Mouse (Mus musculus): Measurements from ENCODE around the gene Ccdc171.
"Not testable (repeated sequence)": the region's sequence is repeated elsewhere in the genome, so short reads cannot be mapped to it uniquely, and the experiment has no call there.

Ccdc171 gene

DNA sequence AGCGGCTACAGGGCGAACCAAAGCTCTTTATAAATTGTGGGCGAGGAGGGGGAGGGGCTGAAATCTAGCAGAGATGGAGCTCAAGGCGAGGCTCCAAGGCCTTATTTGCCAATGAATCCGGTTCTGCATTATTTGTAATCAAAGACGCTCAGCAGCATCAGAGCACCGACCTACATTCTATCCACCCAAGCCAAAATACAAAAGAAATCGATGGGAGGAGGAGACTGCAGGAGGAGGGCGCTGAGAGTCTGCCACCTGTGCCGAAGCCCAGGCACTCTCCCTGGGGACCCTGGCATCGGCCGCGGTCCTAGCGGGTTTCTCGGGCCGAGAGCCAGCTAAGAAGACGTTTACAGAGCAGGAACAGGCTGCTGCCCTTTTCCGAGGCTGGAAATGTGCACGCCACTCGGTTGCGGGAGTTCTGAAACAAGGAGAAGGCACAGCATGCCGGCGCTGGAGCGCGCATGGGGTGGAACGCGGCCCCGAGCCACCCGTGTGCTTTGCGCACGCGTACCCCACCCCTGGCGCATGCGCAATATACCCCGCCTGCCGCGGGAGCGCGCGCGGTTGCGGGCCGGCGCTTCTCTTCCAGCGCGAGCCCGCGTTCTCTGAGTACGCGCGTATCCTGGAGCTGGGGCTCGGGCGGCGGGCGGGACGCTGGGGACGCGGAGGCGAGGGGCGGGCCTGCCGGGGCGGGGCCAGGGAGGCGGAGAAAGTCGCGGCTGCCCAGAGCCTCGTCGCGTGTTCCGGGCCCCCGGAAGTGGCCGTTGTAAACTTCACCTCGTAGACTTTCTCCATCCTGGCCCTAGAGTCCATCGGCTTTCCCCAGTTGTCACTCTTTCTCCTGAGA, at the start of gene Ccdc171:
Gene Ccdc171 (plus strand): TSS at position 703 of the 847 bp plus-strand sequence.
- DNase-seq, result peak; percentile 96 to 98

DNA sequence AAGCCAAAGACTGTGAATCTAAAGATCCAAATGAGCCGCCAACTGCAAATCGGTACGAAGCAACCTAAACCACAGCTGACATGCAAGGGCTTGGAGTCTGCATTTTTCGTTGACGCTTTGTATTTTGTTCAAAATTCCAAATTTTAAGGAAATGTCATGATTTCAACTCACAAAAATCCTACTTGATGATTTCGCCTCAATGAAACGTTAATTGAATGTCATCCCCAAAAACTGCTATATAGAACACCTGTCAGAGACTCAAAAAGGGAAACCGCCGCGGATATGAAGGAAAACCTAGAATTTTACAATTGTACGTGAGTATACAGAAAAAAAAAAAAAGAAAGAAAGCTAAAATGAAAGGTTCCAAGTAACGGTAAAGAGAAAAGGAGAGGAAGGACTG, 40.1 kb upstream of the Ccdc171 start:
- no peak for DNase-seq

DNA sequence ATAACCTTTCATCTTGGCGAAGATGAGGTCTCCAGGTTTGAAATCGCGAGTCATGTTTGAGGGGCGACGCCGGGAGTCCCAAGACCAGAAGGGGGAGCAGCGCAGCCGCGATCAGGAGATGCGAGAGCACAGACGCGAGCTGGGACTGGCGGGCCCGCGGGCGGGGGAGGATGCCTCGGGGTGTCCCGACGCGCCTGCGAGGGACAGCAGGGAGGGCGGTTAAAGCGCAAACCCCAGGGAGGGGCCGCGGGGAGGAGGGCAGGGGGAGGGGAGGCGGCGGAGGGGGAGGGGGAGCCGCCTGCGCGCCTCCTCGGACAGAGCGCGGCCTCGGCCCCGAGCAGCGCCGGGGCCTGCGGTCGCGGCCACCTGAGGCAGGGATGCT, 39.6 kb upstream of the Ccdc171 start:
- peak; percentile 96 for DNase-seq

DNA sequence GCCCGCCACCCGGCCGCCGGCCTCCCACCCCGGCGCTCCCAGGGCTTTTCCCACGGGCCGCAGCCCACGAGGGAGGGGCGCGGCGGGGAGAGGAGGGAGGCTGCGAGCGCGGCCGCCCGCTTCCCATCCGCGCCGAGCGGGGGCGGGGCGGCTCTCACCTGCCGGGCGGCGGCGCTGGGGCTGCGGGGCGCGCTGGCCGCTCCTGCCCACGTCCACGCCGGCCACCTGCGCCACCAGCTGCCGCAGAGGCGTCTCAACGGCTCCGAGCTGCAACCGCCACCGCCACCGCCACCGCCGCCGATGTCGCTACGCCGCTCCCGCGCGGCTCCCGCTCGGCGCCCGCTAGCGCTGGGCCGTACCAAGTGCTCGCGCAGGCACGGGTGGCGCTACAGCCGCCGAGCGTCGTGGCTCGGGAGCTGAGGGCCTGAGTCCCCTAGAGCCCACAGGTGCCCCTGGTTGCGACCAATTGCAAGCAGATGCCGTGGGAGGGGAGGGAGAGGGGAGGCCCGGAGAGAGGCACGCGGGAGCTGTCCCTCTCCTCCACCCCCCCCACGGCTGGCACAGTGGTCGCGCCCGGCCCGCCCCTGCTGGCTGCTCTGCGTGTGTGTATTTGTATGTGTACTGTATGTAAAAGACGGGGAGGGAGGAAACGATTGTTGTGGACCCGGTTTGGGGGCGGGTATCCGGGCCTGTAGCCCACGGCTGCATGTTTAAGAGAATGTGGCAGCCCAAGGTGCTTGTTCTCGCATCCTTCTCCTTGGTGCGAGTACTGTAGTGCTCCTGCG, 39.0 kb upstream of the Ccdc171 start, which contains the start of gene Psip1:
Gene Psip1 (minus strand): TSS at position 343 of the 785 bp plus-strand sequence.
- DNase-seq, result peak; percentile 97

DNA sequence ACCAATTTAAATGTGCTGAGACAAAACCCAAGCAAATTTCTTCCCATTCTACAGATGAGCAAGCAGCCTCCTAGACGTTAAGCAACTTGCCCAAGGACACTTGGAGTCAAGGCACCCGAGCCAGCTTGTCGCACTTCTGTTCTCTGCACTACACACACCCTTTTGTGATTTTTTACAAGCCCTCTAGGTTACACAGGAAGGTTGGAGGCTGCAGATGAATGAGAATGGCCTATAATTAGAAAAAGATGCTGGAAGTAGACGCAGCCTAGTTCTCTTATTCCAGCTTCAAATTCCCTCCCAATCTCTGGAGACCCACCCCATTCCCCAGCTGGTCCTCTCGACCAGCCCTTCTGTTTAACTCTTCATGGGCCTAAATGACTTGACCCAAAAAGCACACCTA, 36.2 kb upstream of the Ccdc171 start:
- no peak for DNase-seq

DNA sequence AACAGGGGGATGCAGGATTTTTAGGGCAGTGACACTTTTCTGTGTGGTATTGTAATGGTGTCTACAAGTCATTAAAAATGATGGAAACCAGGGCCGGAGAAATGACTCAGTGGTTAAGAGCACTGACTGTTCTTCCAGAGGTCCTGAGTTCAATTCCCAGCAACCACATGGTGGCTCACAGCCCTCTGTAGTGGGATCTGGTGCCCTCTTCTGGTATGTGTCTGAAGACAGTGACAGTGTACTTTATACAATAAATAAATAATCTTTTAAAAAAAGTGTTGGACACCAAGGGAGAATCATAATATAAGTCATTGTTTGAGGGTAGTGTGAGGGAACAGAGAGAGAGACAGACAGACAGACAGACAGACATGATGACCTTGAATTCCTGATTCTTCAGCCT, 32.2 kb upstream of the Ccdc171 start:
- no peak for DNase-seq

DNA sequence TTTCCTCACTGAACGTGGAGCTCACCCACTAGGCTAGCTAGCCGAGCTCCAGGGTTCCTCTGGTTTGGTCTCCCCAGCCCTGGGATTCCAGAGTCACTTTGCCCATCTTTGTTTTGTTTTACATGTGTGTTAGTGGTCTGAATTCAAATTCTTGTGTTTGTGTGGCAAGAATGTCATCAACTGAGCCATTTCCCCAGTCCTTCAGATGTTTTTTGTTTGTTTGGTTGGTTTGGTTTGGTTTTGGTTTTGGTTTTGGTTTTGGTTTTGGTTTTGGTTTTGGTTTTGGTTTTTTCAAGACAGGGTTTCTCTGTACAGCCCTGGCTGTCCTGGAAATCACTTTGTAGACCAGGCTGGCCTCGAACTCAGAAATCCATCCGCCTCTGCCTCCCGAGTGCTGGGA, 28.3 kb upstream of the Ccdc171 start:
- DNase-seq, result not testable (repeated sequence)

DNA sequence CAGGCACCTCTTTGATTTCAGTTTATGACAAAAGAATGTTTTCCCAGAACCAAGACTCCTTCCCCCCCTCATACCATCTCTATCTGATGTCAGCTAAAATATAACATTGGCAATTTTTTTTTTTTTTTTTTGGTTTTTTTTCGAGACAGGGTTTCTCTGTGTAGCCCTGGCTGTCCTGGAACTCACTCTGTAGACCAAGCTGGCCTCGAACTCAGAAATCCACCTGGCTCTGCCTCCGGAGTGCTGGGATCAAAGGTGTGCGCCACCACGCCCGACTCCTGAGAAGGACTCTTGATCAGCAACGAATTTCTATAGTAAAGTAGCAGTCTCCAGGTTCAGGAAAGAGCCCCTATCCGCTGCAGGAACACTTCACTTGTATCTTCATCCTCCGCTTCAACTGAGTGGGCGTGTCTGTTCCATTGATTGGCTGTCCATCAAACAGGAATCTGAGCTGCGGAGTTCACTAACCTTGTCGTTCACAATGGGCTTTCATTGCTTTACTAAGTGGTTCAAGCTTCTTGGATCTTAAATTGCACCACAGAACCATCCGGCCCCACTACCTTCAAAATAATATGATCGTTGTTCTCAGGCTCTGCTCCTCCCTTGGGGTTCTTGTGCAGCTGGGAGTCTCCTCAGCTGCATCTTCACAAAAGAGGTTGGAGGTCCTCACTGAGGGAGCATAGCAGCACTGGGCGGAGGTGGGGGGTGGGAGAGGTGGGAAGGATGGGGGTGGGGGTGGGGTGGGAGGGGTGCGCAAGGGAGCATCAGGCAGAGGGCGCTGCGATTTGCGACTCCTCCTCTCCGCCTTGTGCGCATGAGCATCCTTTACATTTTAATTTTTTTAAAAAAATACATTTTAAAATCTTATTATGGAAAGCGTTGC, 24.9 kb upstream of the Ccdc171 start:
- peak; percentile 43 to 52 for DNase-seq

DNA sequence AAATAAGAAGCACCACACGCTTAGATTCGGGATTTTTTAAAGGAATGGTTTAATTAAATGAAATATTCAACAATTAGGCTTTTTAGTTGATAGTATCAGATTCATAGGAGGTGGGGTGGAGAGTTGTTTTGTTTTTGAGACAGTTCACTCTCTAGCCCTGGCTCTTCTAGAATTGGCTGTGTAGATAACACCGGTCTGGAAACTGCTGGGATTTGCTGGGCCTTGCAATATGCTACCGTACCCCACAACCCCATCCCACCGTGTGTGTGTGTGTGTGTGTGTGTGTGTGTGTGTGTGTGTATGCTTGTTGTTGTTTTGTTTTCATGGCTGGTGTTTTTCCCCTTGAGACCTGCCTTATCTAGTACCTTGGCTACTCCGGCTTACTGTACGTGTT, 24.3 kb upstream of the Ccdc171 start:
- peak in 1 of 2 experiments; percentile 21 for DNase-seq

DNA sequence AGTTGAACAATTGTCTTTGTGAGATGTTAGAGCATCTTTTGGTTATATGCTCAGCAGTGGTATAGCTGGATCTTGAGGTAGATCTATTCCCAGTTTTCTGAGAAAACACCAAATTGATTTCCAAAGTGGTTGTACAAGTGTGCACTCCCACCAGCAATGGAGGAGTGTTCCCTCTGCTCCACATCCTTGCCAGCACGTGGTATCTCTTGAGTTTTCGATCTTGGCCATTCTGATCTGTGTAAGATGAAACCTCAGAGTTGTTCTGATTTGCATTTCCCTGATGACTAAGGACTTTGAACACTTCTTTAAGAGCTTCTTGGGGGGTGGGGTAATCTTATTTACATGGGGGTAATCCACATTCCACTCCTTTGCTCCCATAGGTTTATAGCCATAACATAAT, 15.7 kb upstream of the Ccdc171 start:
- no peak for DNase-seq

DNA sequence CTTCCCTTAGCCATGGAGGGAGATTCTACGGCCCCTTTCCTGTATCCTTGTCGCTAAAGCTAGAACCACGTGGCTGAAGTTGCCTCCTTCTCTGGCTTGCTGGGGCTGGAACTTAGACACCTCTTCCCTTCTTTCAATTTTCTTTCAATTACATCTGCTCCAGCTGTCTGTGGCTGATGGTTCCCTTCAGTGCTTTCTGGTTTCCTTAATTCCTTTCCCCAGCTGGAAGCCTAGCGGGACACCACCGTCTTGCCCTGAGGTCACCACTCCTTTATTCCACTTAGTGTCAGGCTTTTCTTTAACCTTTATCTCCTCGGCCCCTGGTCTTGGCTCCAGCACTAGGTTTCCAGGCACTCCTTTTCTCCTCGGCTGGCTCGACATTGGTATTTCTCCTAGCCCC, 14.3 kb upstream of the Ccdc171 start:
- DNase-seq, result no peak

DNA sequence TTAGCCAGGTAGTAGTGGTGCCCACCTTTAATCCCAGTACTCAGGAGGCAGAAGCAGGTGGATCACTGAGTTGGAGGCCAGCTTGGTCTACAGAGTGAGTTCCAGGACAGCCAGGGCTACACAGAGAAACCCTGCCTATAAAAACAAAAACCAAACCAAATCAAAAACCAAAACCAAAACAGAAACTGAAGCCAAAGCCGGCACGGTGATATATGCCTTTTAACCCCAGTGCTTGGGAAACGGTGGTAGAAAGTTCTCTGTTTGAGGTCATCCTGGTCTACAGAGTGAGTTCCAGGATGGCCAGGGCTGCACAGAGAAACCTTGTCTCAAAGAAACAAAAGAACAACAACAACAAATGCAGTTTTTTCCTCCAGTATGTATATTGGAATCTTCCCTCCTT, 13.1 kb upstream of the Ccdc171 start:
- no peak for DNase-seq

DNA sequence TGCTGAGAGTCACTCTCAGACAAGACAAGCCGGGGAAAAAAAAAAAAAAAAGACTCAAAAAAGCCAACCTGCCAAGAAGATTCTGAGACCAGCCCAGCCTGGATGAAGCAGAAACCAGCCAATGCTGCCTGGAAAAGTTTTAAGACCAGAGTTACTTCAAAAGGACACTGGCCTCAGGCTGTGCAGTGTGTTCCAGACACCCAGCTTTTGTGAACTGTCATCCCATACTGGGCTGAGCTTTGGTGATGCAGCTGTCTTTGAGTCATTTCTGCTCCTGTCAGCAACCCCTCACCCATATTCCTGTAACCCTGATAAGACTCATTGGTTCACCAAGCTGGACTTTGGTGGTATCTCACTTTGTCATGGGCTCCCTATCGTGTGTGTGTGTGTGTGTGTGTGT, 12.7 kb upstream of the Ccdc171 start:
- DNase-seq, result no peak

DNA sequence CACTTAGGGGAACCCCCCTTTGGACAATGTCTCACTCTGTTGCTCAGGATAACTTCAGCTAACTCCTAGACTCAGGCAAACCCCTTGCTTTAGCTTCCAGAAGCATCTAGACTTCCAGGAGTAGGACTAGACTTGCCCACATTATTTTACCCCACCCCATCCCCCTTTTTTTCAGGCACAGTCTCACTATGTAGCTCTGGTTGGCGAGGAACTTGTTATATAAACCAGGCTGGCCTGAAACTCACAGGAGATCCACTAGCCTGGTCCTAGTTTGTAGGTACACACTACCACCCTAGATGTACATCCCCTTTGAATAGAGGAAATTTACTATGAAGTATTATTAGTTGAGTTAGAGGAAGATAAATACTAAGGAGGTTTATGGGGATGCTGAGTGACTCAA, 11.2 kb upstream of the Ccdc171 start:
- DNase-seq, result no peak

DNA sequence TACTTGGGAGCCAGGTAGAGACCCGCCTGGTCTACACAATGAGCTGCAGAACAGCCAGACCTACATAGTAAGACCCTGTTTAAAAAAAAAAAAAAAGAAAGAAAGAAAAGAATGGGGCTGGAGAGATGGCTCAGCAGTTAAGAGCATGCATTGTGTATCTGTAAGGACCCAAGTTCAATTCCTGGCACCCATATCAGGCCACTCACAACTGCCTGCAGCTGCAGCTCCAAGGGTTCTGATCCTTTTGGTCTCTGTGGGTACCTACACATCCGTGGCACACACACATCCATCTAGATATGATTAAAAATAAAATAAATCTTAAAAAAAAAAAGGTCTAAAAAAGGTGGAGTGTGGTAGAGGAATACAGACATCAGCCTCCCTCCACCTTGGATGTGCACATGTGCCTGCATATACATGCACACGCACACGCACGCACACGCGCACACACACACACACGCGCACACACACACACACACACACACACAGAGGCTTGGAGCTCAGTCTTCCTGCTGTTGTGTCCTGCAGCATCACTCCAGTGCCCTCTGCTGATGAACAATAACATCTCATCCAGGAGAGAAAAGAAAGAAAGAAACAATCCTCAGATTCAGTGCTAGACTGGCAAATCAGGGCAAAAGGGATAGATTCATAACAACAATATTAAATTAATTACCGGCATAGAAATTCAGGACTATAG, 10.2 kb upstream of the Ccdc171 start:
- peak; percentile 48 to 58 for DNase-seq

DNA sequence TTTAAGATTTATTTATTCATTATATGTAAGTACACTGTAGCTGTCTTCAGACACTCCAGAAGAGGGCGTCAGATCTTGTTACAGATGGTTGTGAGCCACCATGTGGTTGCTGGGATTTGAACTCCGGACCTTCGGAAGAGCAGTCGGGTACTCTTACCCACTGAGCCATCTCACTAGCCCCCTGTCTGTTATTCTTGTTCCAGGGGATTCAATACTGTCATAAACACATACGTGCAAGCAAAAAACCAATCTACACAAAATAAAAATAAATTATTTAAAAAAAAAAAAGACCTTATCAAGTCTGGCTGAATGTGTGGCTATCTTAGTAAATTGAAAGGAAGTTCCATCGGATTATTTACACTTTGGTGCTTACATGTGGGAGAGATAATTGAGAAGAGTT, 9.2 kb upstream of the Ccdc171 start:
- DNase-seq, result not testable (repeated sequence)

DNA sequence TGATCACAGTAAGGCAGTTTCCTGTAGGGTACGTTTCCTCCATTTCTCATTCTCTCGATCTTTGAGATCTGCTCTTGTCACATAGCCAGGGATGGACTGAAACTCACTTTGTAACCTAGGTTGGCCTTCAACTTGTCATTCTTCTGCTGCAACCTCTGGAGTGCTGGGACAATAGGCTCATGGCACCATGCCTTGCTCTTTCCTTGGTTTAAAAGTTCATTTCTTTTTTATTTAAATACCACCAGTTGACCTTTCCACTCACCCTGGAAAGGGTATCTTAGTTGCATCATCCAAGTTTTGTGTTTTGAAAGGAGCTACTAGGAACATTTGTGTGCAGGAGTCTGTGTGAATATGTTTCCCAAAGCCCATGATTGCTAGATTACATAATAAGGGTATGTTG, 6.2 kb upstream of the Ccdc171 start:
- no peak for DNase-seq

DNA sequence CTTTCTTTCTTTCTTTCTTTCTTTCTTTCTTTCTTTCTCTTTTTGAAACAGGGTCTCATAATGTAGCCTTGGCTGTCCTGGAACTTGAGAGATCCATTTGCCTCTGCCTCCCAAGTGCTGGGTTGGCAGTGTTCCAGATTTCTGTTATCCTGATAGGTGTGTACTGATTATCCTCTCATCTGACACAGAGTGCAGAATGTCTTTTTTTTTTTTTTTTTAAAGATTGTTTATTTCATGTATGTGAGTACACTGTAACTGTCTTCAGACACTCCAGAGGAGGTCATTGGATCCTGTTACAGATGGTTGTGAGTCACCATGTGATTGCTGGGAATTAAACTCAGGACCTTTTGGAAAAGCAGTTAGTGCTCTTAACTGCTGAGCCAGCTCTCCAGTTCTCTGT, 5.5 kb upstream of the Ccdc171 start:
- no peak for DNase-seq

DNA sequence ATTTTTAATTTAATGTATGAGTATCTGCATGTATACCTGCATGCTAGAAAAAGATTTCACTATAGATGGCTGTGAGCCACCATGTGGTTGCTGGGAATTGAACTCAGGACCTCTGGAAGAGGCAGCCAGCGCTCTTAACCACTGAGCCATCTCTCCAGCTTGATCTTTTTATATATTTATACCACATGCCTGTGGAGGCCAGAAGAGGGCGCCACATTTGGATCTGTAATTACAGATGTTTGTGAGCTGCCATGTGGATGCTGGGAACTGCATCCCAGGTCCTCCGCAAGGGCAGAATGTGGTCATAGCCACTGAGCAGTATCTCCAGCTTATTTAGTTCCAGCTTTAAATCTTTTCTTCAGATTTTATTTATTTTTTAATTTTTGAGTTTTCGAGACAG, 5.0 kb upstream of the Ccdc171 start:
- DNase-seq, result no peak

DNA sequence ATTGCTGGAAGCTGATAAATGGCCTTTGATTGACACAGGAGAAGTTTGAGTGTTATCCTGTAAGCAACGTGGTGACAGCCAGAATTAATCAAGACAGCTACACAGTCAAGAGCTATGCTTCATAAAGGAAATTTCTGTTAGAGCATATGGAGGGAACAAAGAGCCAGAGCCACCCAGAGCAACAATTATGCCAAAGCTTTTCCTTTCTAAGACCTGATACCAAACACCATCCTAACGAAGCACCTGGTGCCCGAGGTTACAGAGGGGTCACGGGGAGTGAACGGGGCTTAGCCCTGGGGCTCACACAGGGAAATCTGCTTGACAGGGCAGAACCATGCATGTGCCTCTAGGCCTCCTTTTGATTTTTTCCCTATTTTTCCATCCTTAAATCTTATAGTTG, 3.3 kb upstream of the Ccdc171 start:
- DNase-seq, result no peak

DNA sequence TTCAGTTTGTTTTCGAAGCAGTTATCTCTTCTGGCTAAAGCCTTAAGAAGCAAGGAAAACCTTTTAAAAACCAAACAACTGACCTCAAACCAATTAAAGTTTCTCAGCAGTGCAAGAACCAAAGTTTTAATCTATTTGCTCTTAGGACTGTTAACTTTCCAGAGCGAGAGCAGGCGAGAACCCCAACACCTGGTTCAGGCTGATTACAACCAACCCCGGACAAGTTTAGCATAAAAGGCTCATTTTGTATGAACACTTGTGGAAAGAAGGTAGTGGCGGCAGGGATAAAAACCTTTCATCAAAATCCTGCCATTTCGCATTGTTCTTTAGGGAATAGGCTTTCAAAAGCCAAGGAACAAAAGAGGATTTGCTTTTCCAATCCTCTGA, 896 bp upstream of the Ccdc171 start:
- no peak for DNase-seq

DNA sequence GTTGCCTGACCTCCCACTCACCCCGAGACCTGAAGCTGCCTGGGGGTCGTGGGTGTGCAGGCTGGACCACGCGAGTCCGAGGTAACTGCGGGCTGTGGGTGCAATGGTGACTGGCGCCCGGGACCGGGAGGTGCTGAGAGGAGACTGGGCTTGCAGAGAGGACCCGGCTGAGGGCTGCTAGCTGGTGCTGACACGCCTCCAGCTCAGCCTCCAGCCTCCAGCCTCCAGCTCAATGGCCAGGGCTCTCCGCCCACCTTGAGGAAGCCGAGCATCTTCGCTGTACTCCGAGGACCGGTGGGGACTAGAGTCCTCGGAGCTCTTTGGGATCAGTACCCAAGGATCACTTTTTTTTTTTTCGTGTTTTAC, 328 bp downstream of the Ccdc171 start:
- DNase-seq, result no peak
